Mouse (Mus musculus) embryonic facial prominence, embryonic 11.5 days (tissue): ENCODE results near the gene Tmem131. TPM values are rescaled to one million over a fixed set of nuclear protein-coding genes. Genes with fewer than 3 reads are reported as not detected.

ENCODE experiments used
- ATAC-seq: fragments of 200-750 bp; cut with Nextera tagmentation; replicated peaks from 2 replicates; pipeline ENCODE4 v1.8.0; 2017; ENCODE audit warnings: low read depth; ENCODE audit not compliant: insufficient number of reproducible peaks, low FRiP score, low TSS enrichment
- DNase-seq: peaks from one replicate; pipeline ENCODE4 v3.0.0-alpha.2; 2015; ENCODE audit warnings: low spot score
- H3K27ac ChIP-seq: fragments of 300-500 bp; sonication (generic); replicated peaks from 2 replicates; pipeline ENCODE4 v1.5.1; 2014; ENCODE audit warnings: mild to moderate bottlenecking, low read depth, low read length, control low read depth
- H3K27me3 ChIP-seq: fragments of 300-500 bp; sonication (generic); 2 replicates; pipeline ENCODE4 v1.6.1; 2014; ENCODE audit warnings: mild to moderate bottlenecking, low read length, moderate library complexity, mixed read lengths; ENCODE audit not compliant: control insufficient read depth, insufficient read depth
- H3K36me3 ChIP-seq: fragments of 300-500 bp; sonication (generic); replicated peaks from 2 replicates; pipeline ENCODE4 v1.6.1; 2014; ENCODE audit warnings: low read depth, mild to moderate bottlenecking, low read length, moderate library complexity, mixed read lengths; ENCODE audit not compliant: control insufficient read depth, insufficient read depth
- H3K4me1 ChIP-seq: fragments of 300-500 bp; sonication (generic); 2 replicates; pipeline ENCODE4 v1.6.1; 2014; ENCODE audit warnings: low read length, mixed read lengths; ENCODE audit not compliant: control insufficient read depth, insufficient read depth
- H3K4me2 ChIP-seq: fragments of 300-500 bp; sonication (generic); 2 replicates; pipeline ENCODE4 v1.6.1; 2014; ENCODE audit warnings: low read depth, mild to moderate bottlenecking, control low read depth, low read length, moderate library complexity
- H3K4me3 ChIP-seq: fragments of 300-500 bp; sonication (generic); 2 replicates; pipeline ENCODE4 v1.5.1; 2014; ENCODE audit warnings: low read depth, low read length, control low read depth
- H3K9ac ChIP-seq: fragments of 300-500 bp; sonication (generic); replicated peaks from 2 replicates; pipeline ENCODE4 v1.6.1; 2014; ENCODE audit warnings: mild to moderate bottlenecking, control low read depth, low read length
- H3K9me3 ChIP-seq: fragments of 300-500 bp; sonication (generic); replicated peaks from 2 replicates; pipeline ENCODE4 v1.6.1; 2016; ENCODE audit warnings: mild to moderate bottlenecking, low read length, inconsistent platforms, mixed read lengths; ENCODE audit not compliant: control insufficient read depth
- WGBS: fragments of 180-500 bp; shearing (Covaris S2); extraction: QIAGEN DNeasy Blood & Tissue Kit; methylation state at CpG from one replicate; pipeline ENCODE4 v1.1.7; 2014; 5-methylcytosine and 5-hydroxymethylcytosine counted together
- polyA plus RNA-seq: library from polyadenylated mRNA; unstranded; fragments of >200 nt; fragmentation: Nextera tagmentation; extraction: Ambion mirVana; gene quantifications from 2 replicates; pipeline ENCODE4 v1.2.1, GENCODE M21; 2014

Gene Tmem131
- polyA plus RNA-seq, 1 experiment from 2014 or later, result 18.9 TPM

DNA sequence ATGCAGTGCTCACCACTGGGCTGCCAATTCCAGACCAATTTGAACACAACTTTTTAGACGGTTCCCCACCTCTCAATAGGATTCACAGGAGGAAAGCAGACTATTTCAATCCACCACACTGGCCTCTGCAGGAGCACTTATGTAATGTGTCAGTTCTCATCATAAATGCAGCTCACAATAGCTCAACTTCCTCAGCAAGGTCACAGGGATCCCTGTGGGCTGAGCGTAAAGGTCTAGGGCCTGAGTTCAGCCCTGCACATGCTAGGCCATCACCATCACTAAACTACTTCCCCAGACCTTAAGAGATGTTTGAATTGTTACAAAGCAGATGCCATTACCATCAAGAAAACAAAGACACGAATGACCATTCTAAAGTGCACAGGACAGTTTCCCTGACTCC lies 58.9 kb downstream of the Tmem131 start:
- DNase-seq, result no peak
- H3K4me2 ChIP-seq, result no peak overlapping the region
- no peaks in the 10 kb centered on the region for H3K27me3 ChIP-seq
- H3K36me3 ChIP-seq, result no peaks in the 10 kb centered on the region
- no peaks in the 10 kb centered on the region for H3K4me1 ChIP-seq
- WGBS, result 79% methylated on average over 3 of the region's 3 CpGs
- H3K9ac ChIP-seq, result no peak overlapping the region
- no peak overlapping the region for H3K27ac ChIP-seq
- H3K4me3 ChIP-seq, result no peak overlapping the region
- no peaks in the 10 kb centered on the region for H3K9me3 ChIP-seq
- ATAC-seq, result no peak

DNA sequence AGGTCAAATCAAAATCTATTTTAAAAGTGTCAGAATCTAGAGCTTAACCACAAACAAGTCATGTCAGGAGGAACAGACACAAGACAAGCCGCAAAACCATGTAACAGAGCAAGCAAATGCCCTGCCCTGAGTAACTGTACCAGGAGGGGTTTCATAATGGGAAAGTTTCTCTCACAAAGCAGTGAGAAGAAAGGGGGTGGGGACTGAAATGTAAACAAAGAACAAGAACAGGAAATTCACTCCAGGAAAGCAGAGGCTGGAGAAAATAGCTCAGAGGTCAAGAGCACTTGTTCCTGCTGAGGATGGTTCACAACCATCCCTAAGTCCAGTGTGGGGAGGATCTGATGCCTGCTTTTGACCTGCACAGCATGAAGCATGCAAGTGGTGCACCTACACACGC lies 59.7 kb downstream of the Tmem131 start:
- no peak overlapping the region for H3K4me2 ChIP-seq
- H3K9ac ChIP-seq, result no peak overlapping the region
- H3K4me1 ChIP-seq, result no peaks in the 10 kb centered on the region
- no peak overlapping the region for H3K4me3 ChIP-seq
- H3K27ac ChIP-seq, result no peak overlapping the region
- peak; percentile 28 for DNase-seq
- no peaks in the 10 kb centered on the region for H3K9me3 ChIP-seq
- no peaks in the 10 kb centered on the region for H3K36me3 ChIP-seq
- H3K27me3 ChIP-seq, result no peaks in the 10 kb centered on the region
- WGBS, result 65% methylated on average over 2 of the region's 2 CpGs
- ATAC-seq, result no peak

- Histone ChIP-seq H3K4me1 (no peaks in the 10 kb centered on the region), H3K36me3 (no peaks in the 10 kb centered on the region), H3K27me3 (no peaks in the 10 kb centered on the region), H3K9me3 (no peaks in the 10 kb centered on the region), H3K4me3 (no peak overlapping the region), H3K4me2 (no peak overlapping the region), H3K9ac (no peak overlapping the region), H3K27ac (no peak overlapping the region)
- WGBS, result 86% methylated on average over 1 of the region's 1 CpGs
- no peak for ATAC-seq
- DNase-seq, result no peak
Observed at GRCm38 (mm10) chr1:36879154-36879553, 64.3 kb downstream of the Tmem131 start.

GRCm38 (mm10) chr1:36877126-36877525 lies 66.3 kb downstream of the Tmem131 start:
- Histone ChIP-seq H3K9ac (no peak overlapping the region), H3K4me2 (no peak overlapping the region), H3K36me3 (no peaks in the 10 kb centered on the region), H3K9me3 (no peaks in the 10 kb centered on the region), H3K4me1 (no peaks in the 10 kb centered on the region), H3K4me3 (no peak overlapping the region), H3K27ac (no peak overlapping the region), H3K27me3 (no peaks in the 10 kb centered on the region)
- ATAC-seq, result no peak
- 82% methylated on average over 1 of the region's 1 CpGs for WGBS
- DNase-seq, result no peak

GRCm38 (mm10) chr1:36874874-36875561 lies 68.4 kb downstream of the Tmem131 start:
- no peak for DNase-seq
- no peak for ATAC-seq
- no peaks in the 10 kb centered on the region for H3K36me3 ChIP-seq
- H3K4me2 ChIP-seq, result no peak overlapping the region
- no peaks in the 10 kb centered on the region for H3K4me1 ChIP-seq
- no peak overlapping the region for H3K9ac ChIP-seq
- 85% methylated on average over 8 of the region's 8 CpGs for WGBS
- no peak overlapping the region for H3K4me3 ChIP-seq
- H3K27ac ChIP-seq, result no peak overlapping the region
- no peaks in the 10 kb centered on the region for H3K27me3 ChIP-seq
- no peaks in the 10 kb centered on the region for H3K9me3 ChIP-seq

DNA sequence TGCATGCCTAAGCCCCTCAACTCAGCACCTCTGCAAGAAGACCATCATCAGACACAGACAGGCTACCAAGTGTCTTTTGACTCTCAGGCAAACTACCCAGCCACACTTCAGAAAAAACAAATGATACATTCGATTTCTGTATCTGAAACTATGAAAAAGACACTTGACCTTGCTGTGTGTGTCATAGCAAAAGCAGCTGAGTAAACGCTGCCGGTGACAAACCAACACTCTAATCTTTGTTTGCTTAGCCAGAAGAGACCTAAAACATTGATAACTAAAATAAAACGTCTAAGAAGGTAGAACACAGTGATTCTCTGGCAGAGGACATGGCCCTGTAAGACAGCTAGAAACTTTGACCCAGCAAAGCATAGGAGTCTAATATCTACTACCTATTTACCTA lies 72.2 kb downstream of the Tmem131 start:
- Histone ChIP-seq H3K4me3 (no peak overlapping the region), H3K9me3 (no peaks in the 10 kb centered on the region), H3K4me1 (no peaks in the 10 kb centered on the region), H3K27me3 (no peaks in the 10 kb centered on the region), H3K36me3 (no peaks in the 10 kb centered on the region), H3K9ac (no peak overlapping the region), H3K4me2 (no peak overlapping the region), H3K27ac (no peak overlapping the region)
- ATAC-seq, result no peak
- no peak for DNase-seq
- WGBS, result 69% methylated on average over 4 of the region's 4 CpGs

DNA sequence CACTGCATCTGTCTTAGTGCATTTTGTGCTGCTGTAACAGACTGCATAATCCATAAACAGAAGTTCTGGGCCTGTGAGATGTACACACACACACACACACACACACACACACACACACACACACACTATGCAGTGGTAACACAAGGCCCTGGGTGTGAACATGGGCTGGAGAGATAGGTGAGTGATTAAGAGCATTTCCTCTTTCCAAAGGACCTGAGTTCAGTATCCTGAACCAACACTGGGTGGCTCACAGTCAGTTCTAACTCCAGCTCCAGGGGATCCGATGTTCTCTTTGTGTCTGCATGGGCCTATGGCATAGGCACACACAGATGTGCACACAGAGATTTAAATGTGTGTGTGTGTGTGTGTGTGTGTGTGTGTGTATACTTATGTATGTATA lies 72.9 kb downstream of the Tmem131 start:
- H3K27me3 ChIP-seq, result no peaks in the 10 kb centered on the region
- H3K36me3 ChIP-seq, result no peaks in the 10 kb centered on the region
- H3K9ac ChIP-seq, result no peak overlapping the region
- H3K27ac ChIP-seq, result no peak overlapping the region
- no peak for ATAC-seq
- no peaks in the 10 kb centered on the region for H3K9me3 ChIP-seq
- no peak overlapping the region for H3K4me3 ChIP-seq
- H3K4me2 ChIP-seq, result no peak overlapping the region
- H3K4me1 ChIP-seq, result no peaks in the 10 kb centered on the region
- WGBS, result 68% methylated on average over 1 of the region's 1 CpGs
- DNase-seq, result no peak

DNA sequence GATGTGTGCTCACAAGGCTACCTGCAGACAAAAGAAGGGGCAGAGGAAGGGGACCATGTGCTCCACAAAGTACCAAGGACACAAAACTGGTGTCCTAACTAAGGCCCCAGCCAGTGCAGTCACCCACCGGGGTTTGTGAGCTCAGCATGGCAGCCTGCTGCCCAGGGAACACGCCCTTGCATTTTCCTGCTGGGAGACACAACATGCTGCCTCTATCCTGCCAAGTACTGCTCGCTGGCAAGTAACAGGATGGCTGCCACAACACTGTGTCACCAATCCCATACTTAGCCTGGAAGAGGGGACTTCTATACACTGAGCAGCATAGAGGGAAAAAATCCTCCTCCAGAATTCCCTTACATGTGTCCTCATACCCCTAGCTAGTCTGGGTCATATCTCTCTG lies 78.7 kb downstream of the Tmem131 start:
- no peak overlapping the region for H3K4me2 ChIP-seq
- H3K9me3 ChIP-seq, result no peaks in the 10 kb centered on the region
- no peaks in the 10 kb centered on the region for H3K4me1 ChIP-seq
- no peak overlapping the region for H3K4me3 ChIP-seq
- H3K27ac ChIP-seq, result no peak overlapping the region
- no peaks in the 10 kb centered on the region for H3K36me3 ChIP-seq
- WGBS, result 88% methylated on average over 3 of the region's 3 CpGs
- no peak for DNase-seq
- H3K9ac ChIP-seq, result no peak overlapping the region
- no peaks in the 10 kb centered on the region for H3K27me3 ChIP-seq
- no peak for ATAC-seq
